Mouse (Mus musculus): ENCODE results near the gene Sfxn5.

GRCm38 (mm10) chr6:85280871-85281270 is 52.4 kb downstream of the Sfxn5 start:
- TF ChIP-seq GATA1 (IDR thresholded peaks at IDR 0.05; ENCODE audit: borderline replicate concordance, low read length), result no peak
- no peak for TF ChIP-seq FLI1 (IDR thresholded peaks at IDR 0.05; ENCODE audit: low read length)
